In the genomic region with DNA sequence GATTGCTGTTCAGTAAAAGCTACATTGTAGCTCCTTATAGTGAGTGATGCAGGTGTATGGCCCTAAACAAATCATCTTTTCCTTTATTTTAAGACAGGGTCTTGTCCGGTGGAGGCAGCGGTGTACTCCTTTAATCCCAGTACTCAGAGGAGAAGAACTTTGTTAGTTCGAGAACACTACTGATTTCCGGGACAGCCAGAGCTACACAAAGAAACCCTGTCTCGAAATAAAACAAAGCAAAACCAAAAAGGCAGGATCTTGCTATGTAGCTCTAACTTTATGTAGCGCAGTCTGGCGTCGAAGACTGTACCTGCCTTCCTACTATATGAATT, we compare ENCODE assay signal across 8 mouse cellular contexts. TPM values are rescaled to one million over a fixed set of nuclear protein-coding genes. Genes with fewer than 3 reads are reported as not detected.
DNase-seq lines count a peak whose midpoint lies in the region; ATAC-seq lines count a peak whose summit lies in the region.

No protein-coding gene starts in this region.

- no peak for DNase-seq in heart, postnatal 36 days
- DNase-seq in left cerebral cortex, postnatal 14 days (ENCODE audit: low spot score in 2 of 2), result no peak
- DNase-seq in adrenal gland, postnatal 36 days, result no peak
- no peak for DNase-seq in cerebellum, postnatal 36 days

- peaks cover 8% of the 10 kb centered on the region for H3K4me1 ChIP-seq in heart, embryonic 16.5 days (ENCODE audit: control insufficient read depth, insufficient read depth, low read length)
- peaks cover 11% of the 10 kb centered on the region for H3K4me1 ChIP-seq in hindbrain, embryonic 12.5 days
- H3K4me1 ChIP-seq in midbrain, embryonic 12.5 days, result peaks cover 8% of the 10 kb centered on the region

- H3K27me3 ChIP-seq in heart, embryonic 16.5 days (ENCODE audit: control insufficient read depth, insufficient read depth, low read length), result no peaks in the 10 kb centered on the region
- H3K27me3 ChIP-seq in hindbrain, embryonic 12.5 days, result no peaks in the 10 kb centered on the region
- H3K27me3 ChIP-seq in midbrain, embryonic 12.5 days, result no peaks in the 10 kb centered on the region

- H3K4me2 ChIP-seq in heart, embryonic 16.5 days (ENCODE audit: low read depth, low read length), result peak overlapping the region; percentile 61
- peak overlapping the region; percentile 51 for H3K4me2 ChIP-seq in hindbrain, embryonic 12.5 days (replicated peaks)
- peak overlapping the region; percentile 52 for H3K4me2 ChIP-seq in midbrain, embryonic 12.5 days (replicated peaks)

- ATAC-seq in heart, embryonic 16.5 days (replicated peaks; ENCODE audit: extremely low read depth, insufficient read depth, low FRiP score), result no peak
- ATAC-seq in activated CD4-positive, CD25-positive, alpha-beta regulatory T cell, adult 4 months, result peak; percentile 11
- no peak; the same call in 1 of the 2 replicates for ATAC-seq in hindbrain, embryonic 12.5 days (ENCODE audit: low FRiP score)
- ATAC-seq in midbrain, embryonic 12.5 days (ENCODE audit: low FRiP score, low read depth), result no peak; the same call in 1 of the 2 replicates

- no peaks in the 10 kb centered on the region for H3K9me3 ChIP-seq in heart, embryonic 16.5 days (replicated peaks; ENCODE audit: control insufficient read depth, low read length)
- H3K9me3 ChIP-seq in hindbrain, embryonic 12.5 days (replicated peaks), result no peaks in the 10 kb centered on the region
- H3K9me3 ChIP-seq in midbrain, embryonic 12.5 days, result no peaks in the 10 kb centered on the region

- WGBS in heart, embryonic 16.5 days, result 25% methylated on average over 8 of the region's 8 CpGs
- WGBS in hindbrain, embryonic 12.5 days, result 35% methylated on average over 8 of the region's 8 CpGs
- 34% methylated on average over 8 of the region's 8 CpGs for WGBS in midbrain, embryonic 12.5 days

- no peaks in the 10 kb centered on the region for H3K36me3 ChIP-seq in heart, embryonic 16.5 days (ENCODE audit: control insufficient read depth, insufficient read depth)
- peaks cover 2% of the 10 kb centered on the region; the same call in 1 of the 2 replicates for H3K36me3 ChIP-seq in hindbrain, embryonic 12.5 days
- H3K36me3 ChIP-seq in midbrain, embryonic 12.5 days, result peaks cover 4% of the 10 kb centered on the region

- intact Hi-C loops in heart, postnatal 36 days (cut with DNase I), result loop anchor here (2.0 to 10.0 kb wide), 4 partner anchors 40 to 1727 kb away; a partner anchor contains a TSS
- intact Hi-C loops in left cerebral cortex, postnatal 14 days (cut with DNase I), result loop anchor here (1.0 to 5.0 kb wide), 2 partner anchors 37 to 85 kb away; a partner anchor contains a TSS

- H3K27ac ChIP-seq in heart, embryonic 16.5 days (ENCODE audit: low read length), result peak overlapping the region; percentile 47
- H3K27ac ChIP-seq in hindbrain, embryonic 12.5 days, result 0 out of 2 replicates have a peak overlapping the region, but pooled peaks have one; percentile 30
- peak overlapping the region; percentile 44; the same call in 1 of the 2 replicates for H3K27ac ChIP-seq in midbrain, embryonic 12.5 days (replicated peaks)

- H3K4me3 ChIP-seq in heart, embryonic 16.5 days (ENCODE audit: low read length), result peak overlapping the region; percentile 73
- H3K4me3 ChIP-seq in hindbrain, embryonic 12.5 days, result peak overlapping the region; percentile 89
- peak overlapping the region; percentile 68 for H3K4me3 ChIP-seq in midbrain, embryonic 12.5 days

- peak overlapping the region; percentile 65 for H3K9ac ChIP-seq in heart, embryonic 16.5 days (ENCODE audit: low read length)
- H3K9ac ChIP-seq in hindbrain, embryonic 12.5 days, result peak overlapping the region; percentile 13; the same call in 1 of the 2 replicates
- peak overlapping the region; percentile 28; the same call in 1 of the 2 replicates for H3K9ac ChIP-seq in midbrain, embryonic 12.5 days (replicated peaks)

RNA-seq across cellular contexts. Expression of a gene that starts 0.4 kb away (rescaled TPM):
- 8.8 and 9.2 TPM in 2 replicates for polyA plus RNA-seq in heart, embryonic 16.5 days (2015; fragmentation: Nextera tagmentation; extraction: Ambion mirVana)
- total RNA-seq in heart, postnatal 36 days (2021), result 1 to 10 TPM; 3.9 to 8.1 TPM
- polyA plus RNA-seq in activated CD4-positive, CD25-positive, alpha-beta regulatory T cell, adult 4 months (2017; shearing (Covaris generic)), result 10 to 100 TPM; 17.1 to 17.2 TPM
- 17.7 and 19.2 TPM in 2 replicates for polyA plus RNA-seq in hindbrain, embryonic 12.5 days (2016; fragmentation: Nextera tagmentation; extraction: Ambion mirVana)
- polyA plus RNA-seq in midbrain, embryonic 12.5 days (2016; fragmentation: Nextera tagmentation; extraction: Ambion mirVana), result 21.6 and 24.1 TPM in 2 replicates
- total RNA-seq in left cerebral cortex, postnatal 14 days (2021), result 1 to 10 TPM; 6.6 to 6.8 TPM
- total RNA-seq in adrenal gland, postnatal 36 days (2021), result 10 to 100 TPM; 10.2 to 12.2 TPM

RNA-seq across cellular contexts. Expression of a gene that starts 36.8 kb away (rescaled TPM):
- 68.5 and 86.6 TPM in 2 replicates for polyA plus RNA-seq in heart, embryonic 16.5 days (2015; fragmentation: Nextera tagmentation; extraction: Ambion mirVana)
- total RNA-seq in heart, postnatal 36 days (2021), result 10 to 100 TPM; 56.5 to 58.4 TPM
- 10 to 100 TPM; 35.9 to 59.0 TPM for polyA plus RNA-seq in activated CD4-positive, CD25-positive, alpha-beta regulatory T cell, adult 4 months (2017; shearing (Covaris generic))
- polyA plus RNA-seq in hindbrain, embryonic 12.5 days (2016; fragmentation: Nextera tagmentation; extraction: Ambion mirVana), result 78.5 and 95.1 TPM in 2 replicates
- polyA plus RNA-seq in midbrain, embryonic 12.5 days (2016; fragmentation: Nextera tagmentation; extraction: Ambion mirVana), result 76.0 and 85.0 TPM in 2 replicates
- total RNA-seq in left cerebral cortex, postnatal 14 days (2021), result 100 to 1,000 TPM; 147 to 152 TPM
- 100 to 1,000 TPM; 110 to 118 TPM for total RNA-seq in adrenal gland, postnatal 36 days (2021)

RNA-seq across cellular contexts. Expression of a gene that starts 54.1 kb away (rescaled TPM):
- not detected in 2 replicates for polyA plus RNA-seq in heart, embryonic 16.5 days (2015; fragmentation: Nextera tagmentation; extraction: Ambion mirVana)
- not detected for total RNA-seq in heart, postnatal 36 days (2021)
- not detected for polyA plus RNA-seq in activated CD4-positive, CD25-positive, alpha-beta regulatory T cell, adult 4 months (2017; shearing (Covaris generic))
- not detected in 2 replicates for polyA plus RNA-seq in hindbrain, embryonic 12.5 days (2016; fragmentation: Nextera tagmentation; extraction: Ambion mirVana)
- polyA plus RNA-seq in midbrain, embryonic 12.5 days (2016; fragmentation: Nextera tagmentation; extraction: Ambion mirVana), result not detected in 2 replicates
- total RNA-seq in left cerebral cortex, postnatal 14 days (2021), result not detected
- not detected for total RNA-seq in adrenal gland, postnatal 36 days (2021)

RNA-seq across cellular contexts. Expression of a gene that starts 57.6 kb away (rescaled TPM):
- polyA plus RNA-seq in heart, embryonic 16.5 days (2015; fragmentation: Nextera tagmentation; extraction: Ambion mirVana), result 76.3 and 79.3 TPM in 2 replicates
- total RNA-seq in heart, postnatal 36 days (2021), result 100 to 1,000 TPM; 140 to 163 TPM
- 10 to 100 TPM; 16.2 to 29.6 TPM for polyA plus RNA-seq in activated CD4-positive, CD25-positive, alpha-beta regulatory T cell, adult 4 months (2017; shearing (Covaris generic))
- 62.3 and 62.4 TPM in 2 replicates for polyA plus RNA-seq in hindbrain, embryonic 12.5 days (2016; fragmentation: Nextera tagmentation; extraction: Ambion mirVana)
- 51.4 and 54.7 TPM in 2 replicates for polyA plus RNA-seq in midbrain, embryonic 12.5 days (2016; fragmentation: Nextera tagmentation; extraction: Ambion mirVana)
- 10 to 100 TPM in 1 of 2 experiments, 1 to 10 TPM in 1; 9.8 to 12.5 TPM for total RNA-seq in left cerebral cortex, postnatal 14 days (2021)
- total RNA-seq in adrenal gland, postnatal 36 days (2021), result 100 to 1,000 TPM; 347 to 417 TPM

Comparison
In these comparisons a context has a peak if more than half of its experiments do, and no peak if none do; other contexts are left out.
1. H3K9ac ChIP-seq: peak in every context shown above with its lines; median percentile 65 in heart, embryonic 16.5 days; 28 in midbrain, embryonic 12.5 days; 13 in hindbrain, embryonic 12.5 days.